Mouse (Mus musculus) frontal cortex, postnatal 10 days (tissue): ENCODE results near the gene Spdye4b.

Experiments
- DNase-seq, 2 experiments: peaks; one replicate each; pipeline ENCODE4 v3.0.0; 2022; ENCODE audit warnings: low spot score in 2 of 2, mixed read lengths in 1 of 2

Spdye4b gene

DNA sequence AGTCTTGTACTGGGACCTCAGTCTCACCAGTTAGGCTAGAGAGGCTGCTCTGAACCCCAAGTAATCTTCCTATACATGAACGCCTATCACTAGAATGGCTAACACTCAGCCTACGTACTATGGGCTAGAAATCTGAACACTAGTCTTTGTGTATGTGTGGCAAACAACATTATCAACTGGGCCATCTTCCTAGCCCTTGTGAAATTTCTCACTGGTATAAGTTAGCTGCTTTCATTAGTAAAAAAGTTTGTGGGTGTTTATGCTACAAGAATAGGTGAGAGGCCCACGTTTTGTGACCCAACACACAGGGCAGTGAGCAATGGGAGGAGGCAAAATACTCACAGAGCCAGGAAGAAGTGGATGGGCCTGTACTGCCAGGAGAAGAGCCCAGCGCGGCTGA lies 40.2 kb downstream of the Spdye4b start:
- DNase-seq, result no peak

DNA sequence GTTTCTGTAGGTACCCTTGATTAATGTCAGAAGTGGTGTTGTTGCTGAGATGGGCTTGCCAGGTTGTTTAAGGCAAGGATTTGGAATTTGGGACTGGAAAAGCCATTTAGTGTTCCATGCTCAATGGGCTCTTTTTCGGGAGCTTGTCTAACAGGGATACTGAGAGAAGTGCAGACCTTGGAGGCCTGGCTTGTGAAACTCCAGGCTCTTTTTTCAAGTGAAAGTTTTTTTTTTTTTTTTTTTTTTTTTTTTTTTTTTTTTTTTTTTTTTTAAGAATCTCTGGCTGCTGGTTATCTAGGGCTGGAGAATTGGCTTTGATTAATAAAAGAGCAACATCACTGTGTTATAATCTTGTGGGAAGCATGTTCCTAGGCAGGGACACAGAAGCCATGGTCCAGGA lies 41.5 kb downstream of the Spdye4b start:
- DNase-seq, result no peak

- DNase-seq, result no peak
Observed at GRCm38 (mm10) chr5:143226790-143227189, 46.0 kb downstream of the Spdye4b start, which contains the start of gene Spdye4a. TSS of gene Spdye4a (minus strand) at chr5:143226890.

GRCm38 (mm10) chr5:143235028-143235693 lies 54.3 kb downstream of the Spdye4b start, which contains the start of gene Zfp12:
TSS of gene Zfp12 (plus strand) at chr5:143235163.
- DNase-seq, result peak; percentile 92 to 95

DNA sequence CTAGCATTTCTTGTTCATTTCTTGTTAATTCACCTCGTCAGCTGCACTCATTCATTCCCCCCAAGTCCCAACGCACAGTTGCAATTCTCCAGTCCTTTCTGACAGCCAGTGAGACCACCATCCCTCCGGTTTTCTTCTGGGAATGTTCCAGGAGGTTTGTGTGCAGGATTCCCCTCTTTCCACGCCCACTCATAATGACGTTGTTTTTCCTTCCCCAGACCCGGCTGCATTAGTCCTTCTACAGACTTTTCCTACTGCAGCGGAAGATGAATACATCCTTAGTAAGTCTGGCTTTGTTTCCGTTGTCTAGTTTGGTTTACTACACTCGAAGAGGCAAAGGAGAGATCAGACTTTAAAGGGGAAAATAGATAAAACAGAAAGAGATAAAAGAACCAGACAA lies 55.2 kb downstream of the Spdye4b start:
- no peak for DNase-seq

DNA sequence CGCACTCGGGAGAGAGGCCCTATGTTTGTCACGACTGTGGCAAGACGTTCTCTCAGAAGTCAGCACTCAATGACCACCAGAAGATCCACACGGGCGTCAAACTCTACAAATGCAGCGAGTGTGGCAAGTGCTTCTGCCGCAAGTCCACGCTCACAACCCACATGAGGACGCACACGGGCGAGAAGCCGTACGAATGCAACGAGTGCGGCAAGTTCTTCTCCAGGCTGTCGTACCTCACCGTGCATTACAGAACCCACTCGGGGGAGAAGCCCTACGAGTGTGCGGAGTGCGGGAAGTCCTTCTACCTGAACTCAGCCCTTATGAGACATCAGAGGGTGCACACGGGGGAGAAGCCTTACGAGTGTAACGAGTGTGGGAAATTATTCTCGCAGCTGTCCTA lies 64.1 kb downstream of the Spdye4b start:
- no peak for DNase-seq

GRCm38 (mm10) chr5:143252039-143252438 lies 71.2 kb downstream of the Spdye4b start:
- DNase-seq, result no peak

GRCm38 (mm10) chr5:143252791-143253185 lies 72.0 kb downstream of the Spdye4b start:
- DNase-seq, result no peak

DNA sequence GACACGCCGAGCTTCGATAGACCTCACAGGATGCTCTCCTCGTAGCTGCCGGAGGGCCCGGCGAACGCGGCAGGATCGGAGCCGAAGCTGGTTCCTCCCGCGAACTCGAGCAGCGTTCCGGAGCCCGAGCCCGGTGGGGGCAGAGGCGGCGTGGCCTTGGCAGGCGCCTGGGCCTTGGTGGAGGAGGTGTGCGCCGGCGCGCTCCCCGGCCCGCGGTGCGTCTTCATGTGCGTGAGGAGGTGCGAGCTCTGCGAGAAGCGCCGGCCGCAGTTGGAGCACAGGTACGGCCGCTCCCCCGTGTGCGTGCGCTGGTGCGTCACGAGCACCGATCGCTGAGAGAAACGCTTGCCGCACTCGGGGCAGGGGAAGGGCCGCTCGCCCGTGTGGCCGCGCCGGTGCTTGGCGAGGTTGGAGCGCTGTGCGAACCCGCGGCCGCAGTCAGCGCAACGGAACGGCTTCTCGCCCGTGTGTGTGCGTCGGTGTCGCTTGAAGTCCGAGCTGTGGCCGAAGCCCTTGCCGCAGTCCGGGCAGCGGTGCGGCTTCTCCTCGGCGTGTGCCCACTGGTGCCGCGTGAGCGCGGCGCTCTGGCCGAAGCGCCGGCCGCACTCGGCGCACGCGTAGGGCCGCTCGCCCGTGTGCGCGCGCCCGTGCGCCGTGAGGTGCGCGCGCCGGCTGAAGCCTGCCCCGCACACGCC lies 72.5 kb downstream of the Spdye4b start:
- DNase-seq, result no peak

GRCm38 (mm10) chr5:143253881-143254486 lies 73.2 kb downstream of the Spdye4b start:
- DNase-seq, result no peak
